Mouse (Mus musculus) T-helper 17 cell (primary cell): ENCODE data around the gene Serpina6.
"Not testable (repeated sequence)": the region's sequence is repeated elsewhere in the genome, so short reads cannot be mapped to it uniquely, and the experiment has no call there.

Experiments used
- in situ Hi-C, 2 experiments: fragments of 300-600 bp; cut with MboI, MseI; formaldehyde crosslinking; loops; 1 replicate in 1 of 2; 2 replicates in 1 of 2; pipeline ENCODE4 v1.15.1; 2025; ENCODE audit warnings: high pct_unique_total_duplicates in 2 of 2

Gene Serpina6

DNA sequence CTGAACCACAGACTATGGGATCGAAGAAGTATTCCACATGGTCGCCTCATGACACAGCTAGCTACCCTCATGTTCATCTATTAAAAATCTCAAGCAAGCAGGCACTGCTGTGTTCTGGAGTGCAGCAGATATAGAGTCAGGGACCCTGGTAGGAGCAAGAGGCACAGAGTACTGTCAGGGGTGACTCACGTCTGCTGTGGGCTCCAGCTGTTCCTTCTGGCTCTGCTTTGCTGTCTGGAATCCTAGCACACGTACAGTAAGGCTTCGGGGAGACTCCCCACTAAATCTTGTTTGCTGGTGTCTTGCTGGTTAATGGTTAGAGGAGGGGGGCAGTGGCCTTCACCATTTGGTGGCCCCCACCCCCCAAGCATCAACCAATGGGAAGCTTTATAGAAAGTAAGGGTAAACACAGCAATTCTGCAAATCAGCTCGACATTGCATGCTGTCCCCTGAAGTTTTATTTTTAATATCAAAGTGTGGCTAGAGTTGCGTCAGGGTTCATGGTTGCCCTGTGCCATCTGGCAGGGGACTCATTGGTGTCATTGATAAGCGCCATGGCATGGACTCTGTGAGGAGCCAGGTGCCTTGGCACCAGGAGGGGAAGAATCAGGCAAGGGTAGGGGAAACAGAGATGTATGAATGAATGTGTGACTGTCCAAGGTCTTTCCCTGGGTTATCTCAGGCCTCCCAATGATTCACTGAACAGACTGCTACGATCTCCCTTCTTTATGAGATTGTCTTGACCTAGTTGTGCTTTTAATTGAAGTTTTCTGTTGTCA, at the start of gene Serpina6:
Gene Serpina6, minus strand, starts transcription at position 365 of the 779 bp plus-strand sequence.
- in situ Hi-C loops = no loop called here

DNA sequence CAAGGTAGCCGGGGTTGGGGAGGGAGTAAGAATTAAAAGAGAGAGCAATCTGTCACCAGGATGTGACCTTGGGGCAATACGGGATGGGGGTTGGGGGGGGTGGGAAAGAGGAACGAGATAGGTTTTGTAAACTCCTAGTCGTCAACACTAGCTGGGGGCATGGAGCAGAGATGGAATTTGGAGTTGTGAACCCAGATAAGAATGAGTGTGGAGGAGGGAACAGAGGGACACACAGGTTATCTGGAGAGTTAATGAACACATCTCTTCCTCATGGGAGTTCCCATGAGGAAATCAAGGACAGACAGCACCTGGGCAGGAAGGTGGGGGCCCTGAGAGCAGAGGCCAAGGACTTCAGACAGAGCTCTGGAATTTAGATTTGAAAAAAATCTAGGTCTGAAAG, 49.1 kb upstream of the Serpina6 start:
- in situ Hi-C loops = no loop called here

DNA sequence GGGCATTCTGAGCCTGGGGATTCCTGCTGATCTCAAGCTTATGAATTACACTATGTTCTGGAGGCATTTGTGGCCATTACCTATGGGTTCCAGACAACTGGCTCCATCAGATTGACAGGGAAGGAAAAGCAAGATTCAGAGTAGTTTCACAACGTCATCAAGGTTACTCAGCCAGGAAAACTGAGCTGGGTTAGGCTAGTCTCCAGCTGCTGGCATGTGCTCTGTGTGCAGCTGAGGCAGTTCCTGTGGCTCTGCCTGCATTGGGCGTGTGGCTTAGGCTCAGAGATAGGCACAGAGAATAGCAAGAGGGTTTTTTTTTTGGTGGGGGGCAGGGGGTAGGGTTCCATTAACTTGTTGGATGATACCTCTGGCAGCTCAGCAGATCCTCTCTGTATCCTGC, 48.5 kb upstream of the Serpina6 start:
- in situ Hi-C loops = no loop called here

DNA sequence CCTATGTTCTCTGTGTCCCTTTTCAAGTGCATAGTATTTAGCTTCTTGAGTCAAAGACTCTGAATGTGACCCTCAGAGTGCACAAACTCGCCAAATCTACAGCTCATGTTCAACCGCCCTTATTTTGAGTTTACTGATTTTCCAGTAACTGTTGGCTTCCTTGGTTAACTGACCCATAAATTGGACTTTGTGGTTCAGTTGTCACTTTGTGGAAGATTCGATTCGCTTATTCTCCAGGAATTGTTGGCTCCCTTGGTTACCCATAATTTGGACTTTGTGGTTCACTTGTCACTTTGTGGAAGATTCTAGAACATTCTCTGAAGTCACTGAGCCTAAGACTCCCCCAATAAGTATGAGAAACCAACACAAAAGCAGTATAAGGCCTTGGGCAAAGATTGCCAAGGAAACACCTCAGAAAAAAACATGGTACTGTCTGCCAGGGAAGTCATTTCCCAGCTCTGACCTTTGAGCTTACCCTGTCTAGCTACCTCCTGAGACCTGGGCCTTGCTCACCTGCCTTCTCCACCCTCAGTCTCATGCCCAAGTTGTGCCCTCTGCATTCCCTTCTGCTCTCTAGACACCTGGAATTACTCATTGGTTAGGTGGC, 43.2 kb upstream of the Serpina6 start:
- in situ Hi-C loops = no loop called here

DNA sequence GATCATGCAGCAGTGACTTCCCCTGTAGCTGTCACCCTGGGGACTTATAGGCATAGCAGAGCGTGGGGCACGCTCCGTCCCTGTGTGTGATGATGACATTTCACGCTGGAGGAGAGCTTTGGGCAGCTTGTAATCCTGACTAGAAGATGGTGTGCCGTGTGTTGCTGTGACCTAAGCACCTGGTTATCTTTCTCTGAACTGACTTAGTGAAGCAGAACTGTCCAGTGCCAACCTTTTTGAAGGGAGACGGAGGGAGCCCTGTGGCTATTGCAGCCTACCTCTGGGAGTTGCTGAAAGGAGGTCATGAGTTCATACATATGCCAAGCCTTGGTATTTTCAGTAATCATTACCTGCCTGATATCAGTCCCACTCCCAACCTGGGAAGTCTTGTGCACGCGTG, 38.4 kb upstream of the Serpina6 start, which contains the start of gene Serpina1f:
Gene Serpina1f, minus strand, starts transcription at position 101 of the 400 bp plus-strand sequence.
- in situ Hi-C loops = loop anchor here in 1 of 2 experiments (10.0 kb wide), 1 partner anchor 929 kb away; no protein-coding TSS in a partner anchor

DNA sequence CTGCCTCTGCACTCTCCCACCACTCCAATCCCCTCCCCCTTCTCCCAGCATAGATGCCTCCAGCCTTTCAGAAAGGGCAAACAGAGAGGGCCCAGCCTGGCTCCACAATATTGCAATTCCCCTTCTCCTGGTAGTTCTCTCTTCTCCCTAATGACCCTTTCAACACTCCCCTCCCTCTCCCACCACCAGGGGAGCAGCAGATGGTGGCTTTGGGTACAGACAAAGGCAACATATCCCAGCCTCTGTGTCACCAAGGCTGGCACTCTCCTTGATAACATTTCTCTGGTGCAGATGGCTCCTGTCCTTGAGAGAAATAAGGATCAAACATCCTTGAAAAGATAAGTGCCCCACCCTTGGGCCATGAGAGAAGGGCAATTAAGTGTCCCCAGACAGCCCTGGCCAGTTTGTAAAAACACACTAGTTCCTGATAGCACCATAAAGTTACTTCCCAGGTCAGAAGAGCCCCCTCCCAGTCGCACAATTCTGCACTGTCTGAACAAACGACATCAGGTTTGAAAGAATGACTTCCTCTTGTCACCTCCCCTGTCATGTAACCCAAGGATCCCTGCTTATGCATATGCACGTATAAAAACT, 31.3 kb upstream of the Serpina6 start:
- in situ Hi-C loops = no loop called here

DNA sequence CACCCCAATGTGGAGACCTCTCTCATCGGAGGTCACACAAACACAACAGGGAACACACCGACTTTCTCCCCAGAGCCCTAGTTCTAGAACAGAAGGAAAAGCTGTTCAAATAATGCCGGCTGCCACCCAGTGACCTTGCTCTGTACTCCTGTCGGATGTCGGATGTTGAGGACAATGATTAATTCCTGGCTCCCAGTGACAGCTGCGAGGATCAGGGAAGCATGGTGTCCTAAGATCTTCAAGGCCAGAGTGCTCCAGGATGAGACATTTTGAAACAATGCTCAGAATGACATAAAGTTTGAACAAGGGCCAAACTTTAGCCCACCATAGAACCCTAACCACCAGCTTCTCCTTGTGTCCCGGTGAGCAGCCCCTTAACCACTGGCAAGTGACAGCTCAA, 30.0 kb upstream of the Serpina6 start:
- in situ Hi-C loops = no loop called here

DNA sequence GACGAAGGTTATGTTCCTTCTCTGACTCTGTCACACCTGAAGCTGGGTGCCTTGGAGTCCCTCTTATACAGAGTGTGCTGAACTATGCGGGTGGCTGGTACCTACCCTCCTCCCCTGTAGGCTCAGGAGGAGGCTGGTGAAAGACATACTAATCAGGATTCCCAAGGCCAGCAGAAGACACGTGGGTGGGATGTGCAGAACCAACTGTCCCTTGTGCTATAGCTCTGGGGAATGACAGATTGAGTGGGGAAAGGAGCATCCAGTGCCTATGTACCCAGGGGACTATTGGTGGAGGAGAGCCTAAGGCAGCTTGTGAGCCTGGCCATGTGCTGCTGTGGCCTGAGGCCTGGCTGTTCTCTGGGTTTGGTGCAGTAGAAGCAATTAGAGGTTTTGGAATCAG, 29.0 kb upstream of the Serpina6 start:
- in situ Hi-C loops = no loop called here

DNA sequence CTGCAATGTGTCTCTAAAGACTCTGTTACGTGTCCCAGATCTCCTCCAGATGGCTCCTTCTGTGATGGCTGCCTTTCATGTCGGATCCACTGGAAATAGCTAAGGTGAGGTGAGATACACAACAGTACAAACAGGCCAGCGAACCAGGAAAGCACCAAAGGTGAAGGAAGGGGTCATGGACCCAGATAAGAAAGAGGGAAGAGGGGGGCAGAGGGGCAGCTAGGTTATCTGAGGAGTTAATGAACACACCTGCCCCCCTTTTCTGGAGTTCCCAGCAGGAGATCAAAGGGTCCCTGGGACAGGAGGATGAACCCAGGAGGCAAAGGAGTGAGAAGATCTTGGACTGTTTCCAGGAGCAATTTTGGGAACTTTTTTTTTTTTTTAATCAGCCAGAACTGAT, 28.4 kb upstream of the Serpina6 start:
- in situ Hi-C loops = no loop called here

DNA sequence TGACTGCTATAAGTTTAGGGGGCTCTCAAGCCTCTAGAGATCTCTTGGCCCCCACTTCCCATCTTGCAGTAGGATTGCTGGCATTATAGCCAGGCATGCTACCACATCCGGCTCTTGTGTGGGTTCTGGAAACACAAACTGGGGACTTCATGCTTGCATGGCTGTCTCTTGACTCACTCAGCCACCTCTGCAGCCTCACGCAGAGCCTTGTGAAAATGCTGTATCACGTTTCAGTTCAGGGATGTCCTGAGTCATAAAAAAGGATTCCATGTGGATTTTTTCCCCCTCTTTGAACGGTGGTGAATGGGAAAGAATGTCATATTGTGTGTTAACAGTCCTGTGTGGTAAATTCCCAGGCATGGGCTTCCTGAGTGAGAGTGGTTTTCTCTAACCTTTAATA, 26.8 kb upstream of the Serpina6 start:
- in situ Hi-C loops = no loop called here

DNA sequence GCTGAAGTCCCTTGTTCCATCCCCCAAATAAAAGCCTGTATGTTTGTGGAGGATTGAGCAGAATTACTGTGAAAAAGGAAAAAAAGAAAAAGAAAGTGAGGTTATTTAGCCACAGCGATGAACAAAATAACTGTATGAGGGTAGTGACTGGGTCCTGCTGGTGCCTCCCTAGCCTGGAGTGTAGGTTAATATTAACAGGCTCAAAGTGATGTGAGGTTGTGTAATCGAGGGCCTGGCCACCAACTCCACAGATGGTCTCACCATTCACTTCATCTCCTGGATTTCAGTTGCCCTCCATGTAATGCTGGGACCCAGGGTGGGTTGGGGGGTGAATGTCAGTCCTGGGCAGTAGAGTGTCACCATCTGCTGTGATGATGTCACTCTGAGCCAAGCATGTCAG, 24.7 kb upstream of the Serpina6 start:
- in situ Hi-C loops = no loop called here

DNA sequence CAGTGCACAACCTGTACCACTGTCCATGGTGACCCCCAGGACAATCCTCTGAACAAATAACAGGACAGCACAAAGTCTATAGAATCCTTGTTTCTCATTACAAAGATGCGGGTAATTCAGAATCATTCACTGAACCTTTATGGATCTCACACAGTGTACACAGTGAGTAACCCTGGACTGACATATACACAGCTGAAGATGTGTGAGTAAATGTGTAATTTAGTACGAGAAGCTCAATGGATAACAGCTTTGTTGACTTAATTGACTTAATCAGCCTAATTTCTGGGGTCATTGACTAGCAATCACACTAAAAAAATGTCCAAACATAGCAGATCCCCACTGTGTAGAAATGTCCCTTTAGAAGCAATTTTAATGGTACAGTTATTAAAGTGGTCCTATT, 24.2 kb upstream of the Serpina6 start:
- in situ Hi-C loops = no loop called here

DNA sequence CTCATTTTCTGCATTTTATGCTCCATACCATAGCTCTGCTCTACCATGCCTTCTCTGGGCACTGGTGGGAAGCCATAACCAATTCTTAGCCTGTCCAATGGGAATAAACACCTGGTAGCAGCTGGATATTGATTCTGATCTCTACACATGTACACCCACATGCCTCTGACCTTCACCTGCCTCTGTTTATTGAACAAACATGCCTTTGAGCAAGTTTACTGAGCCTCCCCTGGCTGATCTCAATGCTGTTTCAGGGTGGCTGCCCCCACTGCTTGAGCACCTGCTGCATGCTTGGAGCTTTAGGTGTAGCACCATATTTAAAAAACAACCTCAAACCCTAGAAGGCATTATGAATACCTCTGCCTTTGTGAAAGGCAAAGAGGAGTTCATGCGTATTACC, 22.8 kb upstream of the Serpina6 start:
- in situ Hi-C loops = not testable (repeated sequence)

DNA sequence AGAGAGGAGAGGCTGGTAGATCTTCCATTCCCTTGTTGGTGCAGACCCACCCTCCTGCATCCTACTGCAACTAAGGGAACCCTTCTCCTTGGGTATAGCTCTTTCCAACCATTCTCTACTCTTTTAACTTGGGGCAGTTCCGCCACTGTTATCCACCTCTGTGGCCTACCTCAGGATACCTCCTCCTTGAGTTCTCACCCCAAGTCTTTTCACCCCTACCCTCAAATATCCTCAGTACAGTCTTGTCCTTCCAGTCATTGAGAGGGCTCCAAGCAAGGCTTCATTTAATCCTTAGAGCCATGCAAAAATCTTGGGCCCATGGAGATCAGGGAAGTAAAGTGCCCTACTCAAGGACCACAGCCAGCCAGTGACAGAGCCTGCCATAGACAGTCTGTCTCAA, 19.0 kb upstream of the Serpina6 start, which contains the start of gene Serpina16:
Gene Serpina16, minus strand, starts transcription at position 101 of the 400 bp plus-strand sequence.
- in situ Hi-C loops = no loop called here

DNA sequence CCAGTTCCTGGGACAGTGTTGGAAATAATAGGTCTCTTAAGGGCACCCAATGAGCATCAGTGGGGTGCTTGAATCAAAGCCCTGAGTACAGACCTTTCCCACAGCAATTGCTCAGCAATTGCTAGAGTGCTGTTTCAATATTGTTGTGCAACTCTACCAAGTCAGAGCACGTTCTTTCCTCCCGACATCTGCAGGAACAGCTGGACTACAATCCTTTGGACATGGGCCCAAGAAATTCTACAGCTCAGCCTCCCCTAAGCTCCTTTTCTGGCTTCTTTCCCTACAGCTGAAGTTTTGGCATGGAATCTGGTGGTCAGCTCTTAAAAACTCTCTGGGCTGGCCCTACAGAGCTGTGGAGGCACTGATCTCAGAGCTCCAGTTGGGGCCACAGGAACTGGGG, 16.2 kb upstream of the Serpina6 start:
- in situ Hi-C loops = no loop called here

DNA sequence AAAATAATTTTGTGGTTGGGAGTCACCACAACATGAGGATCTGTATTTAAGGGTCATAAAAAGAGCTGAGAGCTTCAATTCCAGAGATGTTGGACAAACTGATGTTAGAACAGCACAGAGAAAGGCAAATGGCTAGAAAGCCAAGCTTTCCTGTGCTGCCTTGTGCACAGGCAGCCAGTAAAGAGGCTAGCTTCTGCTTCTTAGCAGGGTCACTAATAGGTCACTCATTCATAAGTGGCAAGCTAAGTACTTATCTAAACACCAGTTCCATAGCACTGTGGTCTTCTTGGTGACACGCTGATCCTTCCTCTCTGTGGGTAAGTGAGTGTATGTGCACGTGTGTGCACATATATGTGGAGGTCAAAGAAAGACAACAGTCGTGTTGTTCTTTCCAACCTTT, 14.5 kb upstream of the Serpina6 start:
- in situ Hi-C loops = no loop called here

DNA sequence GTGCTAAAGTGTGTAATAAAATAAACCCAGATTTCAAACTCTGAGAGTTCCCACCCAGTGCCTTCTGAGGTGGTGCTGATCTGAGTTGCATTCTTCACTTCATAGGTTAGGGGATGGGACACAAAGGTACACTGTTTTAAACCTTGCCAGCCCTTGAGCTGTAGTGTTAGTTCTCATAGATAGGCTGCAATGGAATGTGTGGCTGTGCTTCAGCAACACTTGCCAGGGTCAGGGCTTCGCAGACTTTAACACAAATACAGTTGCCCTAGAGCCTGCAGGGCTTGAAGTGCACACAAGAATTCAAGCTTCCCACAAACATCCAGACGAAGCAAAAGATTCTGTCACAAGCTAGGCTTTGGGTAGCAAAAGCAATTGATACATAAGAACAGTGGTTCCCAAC, 14.0 kb upstream of the Serpina6 start:
- in situ Hi-C loops = no loop called here

DNA sequence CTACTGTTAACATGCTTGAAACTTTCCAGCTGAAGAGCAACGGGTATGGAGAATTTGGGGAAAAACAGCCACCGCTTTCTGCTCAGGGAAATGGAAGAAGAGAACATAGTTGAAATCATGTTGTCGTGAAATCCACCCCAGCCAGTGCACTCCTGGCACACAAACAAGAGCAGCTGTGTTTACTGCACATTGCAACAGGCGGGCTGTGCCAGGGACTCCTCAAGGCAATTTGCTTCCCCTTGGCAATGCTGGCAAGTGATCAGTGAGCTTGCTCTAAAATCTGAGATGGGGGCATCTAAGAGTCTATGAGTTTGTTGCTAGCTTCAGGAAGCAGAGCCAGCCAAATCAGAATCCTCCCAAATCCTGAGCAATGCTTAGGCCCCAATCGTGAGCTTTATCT, 13.3 kb upstream of the Serpina6 start:
- in situ Hi-C loops = no loop called here

DNA sequence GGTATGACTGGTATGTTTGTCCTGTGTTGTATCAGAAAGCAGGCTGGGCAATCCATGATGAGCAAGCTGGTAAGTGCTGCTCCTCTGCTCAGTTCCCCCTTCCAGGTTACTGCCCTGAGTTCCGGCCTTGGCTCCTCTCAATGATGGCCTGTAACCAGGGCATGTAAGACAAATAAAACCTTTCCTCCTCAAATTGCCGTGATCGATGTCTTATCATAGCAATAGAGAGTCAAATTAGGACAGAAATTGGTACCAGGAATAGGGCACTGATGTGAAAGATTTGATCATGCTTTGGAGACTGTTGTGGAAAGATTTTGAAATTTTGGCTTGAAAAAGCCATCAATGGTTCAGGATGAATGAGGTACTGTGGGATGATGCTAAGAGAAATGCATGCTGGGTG, 8.3 kb upstream of the Serpina6 start:
- in situ Hi-C loops = no loop called here

DNA sequence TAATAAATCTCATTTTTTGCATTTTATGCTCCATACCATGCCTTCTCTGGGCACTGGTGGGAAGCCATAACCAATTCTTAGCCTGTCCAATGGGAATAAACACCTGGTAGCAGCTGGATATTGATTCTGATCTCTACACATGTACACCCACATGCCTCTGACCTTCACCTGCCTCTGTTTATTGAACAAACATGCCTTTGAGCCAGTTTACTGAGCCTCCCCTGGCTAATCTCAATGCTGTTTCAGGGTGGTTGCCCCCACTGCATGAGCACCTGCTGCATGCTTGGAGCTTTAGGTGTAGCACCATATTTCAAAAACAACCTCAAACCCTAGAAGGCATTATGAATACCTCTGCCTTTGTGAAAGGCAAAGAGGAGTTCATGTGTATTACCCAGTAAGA, 5.0 kb upstream of the Serpina6 start:
- in situ Hi-C loops = not testable (repeated sequence)

DNA sequence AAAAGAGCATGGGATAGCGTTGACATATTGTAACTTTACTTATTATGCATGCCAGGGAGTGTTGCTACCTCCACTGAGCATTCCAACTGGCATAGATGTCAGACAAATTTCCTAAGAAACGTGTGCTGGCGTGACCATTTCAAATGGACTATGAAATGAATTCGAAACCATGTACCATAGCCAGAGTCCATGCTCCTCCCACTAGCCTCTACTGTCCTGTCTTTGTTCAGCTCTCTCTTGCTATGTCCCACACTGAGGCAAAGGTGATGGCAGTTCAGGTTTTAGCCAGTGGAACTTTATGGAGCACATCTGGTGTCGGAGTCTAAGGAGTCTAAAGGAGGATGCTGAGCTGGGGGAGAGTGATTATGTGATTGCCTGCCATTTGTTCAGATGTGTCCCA, 3.1 kb upstream of the Serpina6 start:
- in situ Hi-C loops = no loop called here

DNA sequence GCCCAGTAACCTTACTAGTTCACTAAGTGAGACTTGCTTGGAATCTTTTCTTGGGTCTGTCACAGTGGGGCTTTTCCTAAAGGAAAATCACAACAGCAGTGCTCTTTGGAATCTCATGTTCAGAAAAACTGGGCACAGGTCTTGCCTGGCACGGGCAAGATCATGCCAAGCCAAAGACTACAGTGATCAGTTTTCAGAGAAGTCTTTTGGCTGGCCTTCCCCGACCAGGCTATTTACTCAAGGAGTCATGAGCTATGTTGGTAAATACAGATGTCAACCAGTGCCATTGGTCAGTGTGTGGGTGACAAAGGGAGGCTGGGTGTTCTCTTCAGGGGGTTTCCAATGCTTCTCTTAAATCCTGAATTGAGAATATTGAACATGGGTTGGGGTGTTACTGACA, 2.2 kb upstream of the Serpina6 start:
- in situ Hi-C loops = no loop called here

DNA sequence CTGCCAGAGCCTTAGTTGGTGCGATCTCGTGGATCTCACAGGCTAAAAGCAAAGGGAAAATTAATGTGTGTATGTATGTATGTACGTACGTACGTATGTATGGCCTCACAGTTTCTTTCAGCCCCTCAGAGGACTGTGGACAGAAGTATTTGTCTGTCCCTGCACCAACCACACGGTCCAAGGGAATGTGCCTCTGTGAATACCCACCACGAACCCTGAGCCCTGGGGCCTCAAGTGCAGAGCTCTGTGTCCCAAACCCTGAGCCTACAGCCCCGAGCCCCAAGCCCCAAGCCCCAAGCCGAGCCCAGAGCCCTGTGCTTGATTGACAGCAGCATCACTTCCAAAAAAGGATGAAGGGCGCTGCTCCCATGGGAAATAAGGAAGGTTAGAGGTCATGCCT, 979 bp upstream of the Serpina6 start:
- in situ Hi-C loops = no loop called here
